Mouse (Mus musculus): Measurements from ENCODE around the gene Per2. TPM values are rescaled to one million over a fixed set of nuclear protein-coding genes. Genes with fewer than 3 reads are reported as not detected.

Per2 gene
- polyA plus RNA-seq, 1 experiment from 2014 or later: 4.6 TPM

DNA sequence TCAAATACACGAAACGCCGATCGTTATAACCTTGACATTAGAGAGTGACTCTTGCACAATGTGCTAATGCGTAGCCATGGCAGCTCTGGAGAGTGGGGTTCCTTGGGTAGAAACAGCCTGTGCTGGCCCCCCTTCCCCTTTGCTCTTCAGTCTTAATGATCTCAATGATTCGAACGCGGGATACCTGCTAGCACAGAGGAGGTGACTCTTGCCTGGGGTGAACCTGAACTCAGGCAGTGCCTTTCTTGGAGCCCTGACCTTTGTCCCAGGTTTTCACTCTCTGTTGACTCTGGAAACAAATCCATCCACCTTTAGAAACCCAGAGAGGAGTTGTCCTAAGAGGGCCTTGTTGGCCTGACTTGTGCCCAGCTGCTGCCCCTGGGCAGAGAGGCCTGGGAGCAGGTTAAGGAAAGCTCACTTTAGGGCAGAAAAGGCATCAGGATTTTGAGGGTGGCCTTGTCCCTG is 38.5 kb downstream of the Per2 start:
- WGBS: 91% methylated on average over 8 of the region's 8 CpGs
- Histone ChIP-seq H3K27ac (no peak overlapping the region), H3K4me1 (replicated peaks) (no peaks in the 10 kb centered on the region), H3K9ac (0 out of 2 replicates have a peak overlapping the region, but pooled peaks have one; percentile 9), H3K4me3 (no peak overlapping the region), H3K9me3 (no peaks in the 10 kb centered on the region), H3K36me3 (peaks cover 58% of the 10 kb centered on the region), H3K27me3 (no peaks in the 10 kb centered on the region), H3K4me2 (no peak overlapping the region)
- no peak for ATAC-seq (ENCODE audit: low FRiP score)

DNA sequence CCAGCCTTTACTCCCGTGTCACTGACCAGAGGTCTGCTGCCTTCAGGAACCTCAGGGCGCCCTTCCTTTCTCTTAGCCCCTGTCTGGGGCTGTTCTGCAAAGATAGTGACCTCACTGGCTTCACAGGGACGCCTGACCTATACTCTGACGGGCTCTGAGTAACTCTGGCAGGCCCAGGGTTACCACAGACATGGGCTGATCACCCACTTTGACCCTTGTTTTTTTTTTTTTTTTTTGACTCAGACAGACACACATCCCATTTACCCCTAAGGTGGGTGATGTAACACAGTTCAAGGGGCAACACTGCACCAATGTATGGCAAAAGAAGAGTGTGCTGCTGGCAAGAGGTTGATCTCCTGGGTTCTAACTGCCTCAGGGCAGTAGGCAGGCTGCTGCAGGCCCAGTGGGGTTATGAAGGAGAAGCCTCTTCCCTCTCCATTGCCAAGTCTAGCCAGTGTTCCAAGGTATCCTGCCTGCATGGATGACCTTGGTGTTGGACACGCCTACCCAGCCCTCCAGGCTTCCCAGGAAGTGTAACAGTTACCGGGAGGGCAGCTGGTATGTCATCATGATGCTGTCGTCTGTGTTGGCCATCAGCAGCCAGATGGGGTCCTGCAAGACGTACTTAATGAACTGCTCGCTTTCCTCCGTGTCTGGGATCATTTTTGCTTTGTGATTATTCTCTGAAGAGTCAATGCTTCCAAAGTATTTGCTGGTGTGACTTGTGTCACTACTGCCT is 39.1 kb downstream of the Per2 start:
- Histone ChIP-seq H3K27ac (no peak overlapping the region), H3K9ac (no peak overlapping the region), H3K36me3 (peaks cover 56% of the 10 kb centered on the region), H3K9me3 (no peaks in the 10 kb centered on the region), H3K4me1 (replicated peaks) (peaks cover 5% of the 10 kb centered on the region), H3K4me2 (no peak overlapping the region), H3K4me3 (no peak overlapping the region), H3K27me3 (no peaks in the 10 kb centered on the region)
- 60% methylated on average over 10 of the region's 10 CpGs for WGBS
- ATAC-seq (ENCODE audit: low FRiP score): no peak

DNA sequence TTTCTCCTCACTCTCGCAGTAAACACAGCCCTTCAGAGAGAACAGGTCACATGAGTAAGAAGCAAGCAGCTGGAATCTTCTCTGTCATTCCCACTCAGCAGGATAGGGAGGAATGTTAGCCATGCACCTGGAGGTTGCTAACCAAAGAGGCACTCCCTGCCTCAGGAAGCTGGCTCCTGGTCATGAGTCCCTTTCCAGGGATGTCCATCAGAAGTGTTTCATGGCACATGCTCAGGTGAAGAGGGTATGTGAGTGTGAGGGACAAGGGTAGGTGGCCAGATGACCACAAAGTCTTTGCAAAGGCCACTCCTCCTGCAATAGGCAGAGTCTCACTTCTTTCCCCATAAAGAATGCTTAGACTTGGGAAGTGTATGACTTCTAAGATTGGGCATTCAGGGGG is 41.1 kb downstream of the Per2 start:
- no peak overlapping the region for H3K4me3 ChIP-seq
- H3K9me3 ChIP-seq: no peaks in the 10 kb centered on the region
- H3K4me2 ChIP-seq: no peak overlapping the region
- WGBS: 70% methylated on average over 1 of the region's 1 CpGs
- no peak overlapping the region for H3K9ac ChIP-seq
- no peak for ATAC-seq (ENCODE audit: low FRiP score)
- H3K36me3 ChIP-seq: peaks cover 42% of the 10 kb centered on the region
- no peaks in the 10 kb centered on the region for H3K27me3 ChIP-seq
- H3K4me1 ChIP-seq (replicated peaks): peaks cover 21% of the 10 kb centered on the region
- no peak overlapping the region for H3K27ac ChIP-seq

DNA sequence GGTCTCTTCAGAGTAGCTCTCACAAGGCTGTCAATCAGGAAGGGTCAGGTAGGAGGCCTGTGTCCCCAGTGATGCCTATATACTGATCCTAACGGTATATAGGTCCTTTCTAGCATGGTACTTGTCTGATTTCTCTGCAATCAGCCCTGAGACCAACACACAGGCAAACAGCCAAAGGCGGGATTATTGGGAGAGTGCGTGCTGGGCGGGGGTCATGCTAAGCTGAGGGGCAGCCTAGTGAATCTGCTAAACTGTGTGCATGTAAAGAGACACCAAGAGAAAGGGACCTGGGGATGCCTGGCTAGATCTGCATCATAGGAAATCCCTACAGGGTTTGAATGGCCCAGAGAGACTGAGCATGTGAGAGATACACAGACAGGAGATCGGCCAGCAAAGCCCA is 43.8 kb downstream of the Per2 start:
- Histone ChIP-seq H3K27me3 (no peaks in the 10 kb centered on the region), H3K4me3 (no peak overlapping the region), H3K36me3 (peaks cover 35% of the 10 kb centered on the region), H3K4me2 (0 out of 2 replicates have a peak overlapping the region, but pooled peaks have one; percentile 95), H3K27ac (peak overlapping the region; percentile 96), H3K9me3 (no peaks in the 10 kb centered on the region), H3K4me1 (replicated peaks) (peaks cover 43% of the 10 kb centered on the region), H3K9ac (peak overlapping the region; percentile 92; the same call in 1 of the 2 replicates)
- WGBS: 58% methylated on average over 5 of the region's 5 CpGs
- ATAC-seq (ENCODE audit: low FRiP score): no peak

DNA sequence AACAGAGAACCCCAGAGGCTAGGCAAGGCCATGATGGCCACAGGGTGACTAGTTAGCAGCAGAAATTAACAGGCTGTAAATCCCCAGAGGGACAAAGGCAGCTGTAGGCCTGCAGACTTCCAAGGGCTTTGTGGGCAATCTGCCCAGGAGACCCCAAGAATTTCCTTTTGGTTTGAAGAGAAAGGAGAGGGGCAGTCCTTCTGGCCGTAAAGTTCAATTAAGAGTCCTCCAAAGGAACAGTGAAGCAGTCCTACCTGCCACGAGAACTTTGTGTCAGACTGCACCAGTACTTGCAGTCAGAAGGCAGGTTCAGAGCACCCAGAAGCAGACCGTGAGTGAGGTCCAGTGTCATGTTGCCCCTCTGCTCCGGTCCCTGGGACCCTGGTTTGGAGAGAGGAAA is 44.2 kb downstream of the Per2 start:
- H3K4me2 ChIP-seq: peak overlapping the region; percentile 95; the same call in 1 of the 2 replicates
- peaks cover 43% of the 10 kb centered on the region for H3K4me1 ChIP-seq (replicated peaks)
- H3K36me3 ChIP-seq: peaks cover 31% of the 10 kb centered on the region
- H3K9ac ChIP-seq: peak overlapping the region; percentile 92
- H3K27me3 ChIP-seq: no peaks in the 10 kb centered on the region
- 41% methylated on average over 4 of the region's 4 CpGs for WGBS
- H3K4me3 ChIP-seq: no peak overlapping the region
- no peaks in the 10 kb centered on the region for H3K9me3 ChIP-seq
- ATAC-seq (ENCODE audit: low FRiP score): no peak
- peak overlapping the region; percentile 96 for H3K27ac ChIP-seq

DNA sequence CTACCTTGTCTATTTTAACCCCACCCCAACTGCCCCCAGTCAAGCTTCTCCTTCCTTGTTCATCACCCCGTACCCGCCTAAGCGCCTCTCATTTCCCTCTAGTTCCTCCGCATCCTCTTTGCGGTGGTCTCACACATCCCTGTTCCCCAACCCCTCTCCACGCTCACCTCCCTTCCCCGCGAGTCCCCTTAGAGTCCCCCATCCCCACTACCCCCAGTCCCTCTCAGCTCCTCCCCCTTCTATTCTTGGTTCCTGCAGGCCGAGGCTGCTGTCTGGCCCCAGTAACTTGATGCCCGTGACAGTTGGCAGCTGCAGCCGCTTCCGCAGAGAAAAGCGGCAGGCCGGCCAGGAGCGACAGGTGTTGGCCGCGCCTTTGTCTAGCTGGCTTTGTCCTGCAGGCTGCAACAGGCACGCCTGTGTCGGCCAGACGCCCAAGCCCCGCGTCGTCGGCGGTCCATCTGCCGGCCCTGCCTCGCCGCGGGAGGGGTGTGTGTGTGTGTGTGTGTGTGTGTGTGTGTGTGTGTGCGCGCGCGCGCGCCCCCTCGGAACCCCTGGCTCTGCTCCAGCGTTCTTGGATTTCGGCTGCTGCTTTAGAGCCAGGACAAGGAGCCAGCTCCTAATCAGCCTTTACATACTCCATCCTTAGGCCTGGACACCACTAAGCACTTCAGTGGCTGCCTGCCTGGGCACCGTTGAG is 45.1 kb downstream of the Per2 start, which contains the start of gene Hes6:
TSS of gene Hes6 (minus strand) at position 141 of the 697 bp plus-strand sequence.
- WGBS: under 1% methylated on average over 36 of the region's 39 CpGs
- ATAC-seq (ENCODE audit: low FRiP score): peak; percentile 58
- Histone ChIP-seq H3K27me3 (no peaks in the 10 kb centered on the region), H3K9ac (peak within 1 kb of the TSS; percentile 92), H3K27ac (peak within 1 kb of the TSS; percentile 96), H3K4me3 (peak within 1 kb of the TSS; percentile 83), H3K9me3 (no peaks in the 10 kb centered on the region), H3K4me1 (replicated peaks) (peaks cover 43% of the 10 kb centered on the region), H3K36me3 (peaks cover 25% of the 10 kb centered on the region), H3K4me2 (peak within 1 kb of the TSS; percentile 95)

DNA sequence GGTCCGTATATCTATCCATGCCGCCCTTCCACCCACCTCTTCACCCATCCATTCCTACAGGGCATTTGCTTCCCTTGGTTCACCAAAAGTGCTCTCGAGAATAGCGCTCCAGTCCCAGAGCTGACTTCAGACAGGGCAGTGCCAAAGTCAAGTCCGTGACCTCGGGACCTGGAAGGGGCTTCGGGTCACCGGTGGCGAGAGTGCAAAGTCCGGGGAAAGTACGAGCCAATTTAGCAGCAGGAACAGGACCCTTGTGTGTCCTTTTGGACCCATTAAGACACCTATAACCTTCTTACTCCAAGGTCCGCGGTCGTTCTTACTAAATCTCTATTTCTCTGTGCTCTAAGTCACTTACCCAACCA is 45.6 kb downstream of the Per2 start:
- no peak for ATAC-seq (ENCODE audit: low FRiP score)
- Histone ChIP-seq H3K9ac (peak overlapping the region; percentile 92), H3K27me3 (no peaks in the 10 kb centered on the region), H3K36me3 (peaks cover 22% of the 10 kb centered on the region), H3K4me1 (replicated peaks) (peaks cover 43% of the 10 kb centered on the region), H3K4me3 (peak overlapping the region; percentile 83), H3K27ac (peak overlapping the region; percentile 96), H3K4me2 (peak overlapping the region; percentile 95), H3K9me3 (no peaks in the 10 kb centered on the region)
- 0% methylated on average over 14 of the region's 14 CpGs for WGBS

DNA sequence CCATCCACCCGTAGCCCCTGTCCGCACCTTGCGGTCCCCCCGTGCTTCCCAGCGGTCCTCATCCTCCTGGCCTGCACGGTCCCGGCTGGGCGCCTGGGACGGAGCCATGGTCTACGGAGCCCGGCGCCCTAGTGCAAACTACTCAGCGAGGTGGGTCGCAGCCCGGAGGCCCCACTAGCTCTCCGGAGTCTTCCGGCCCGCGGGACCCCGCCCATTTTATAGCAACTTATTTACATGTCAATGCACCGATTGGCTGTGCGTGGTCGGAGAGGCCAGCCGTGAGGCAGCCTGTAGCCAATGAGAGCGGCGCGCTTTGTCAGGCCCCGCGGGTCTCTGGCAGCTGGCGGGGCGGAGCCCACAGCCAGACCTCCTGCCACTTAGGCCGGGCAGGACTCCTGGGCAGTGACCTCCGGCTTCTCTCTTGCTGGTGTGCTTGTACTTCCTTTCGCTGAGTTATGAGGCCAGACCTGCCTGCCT is 46.1 kb downstream of the Per2 start:
- Histone ChIP-seq H3K4me1 (replicated peaks) (peaks cover 43% of the 10 kb centered on the region), H3K27ac (peak overlapping the region; percentile 96), H3K9ac (peak overlapping the region; percentile 92), H3K27me3 (no peaks in the 10 kb centered on the region), H3K4me3 (peak overlapping the region; percentile 83), H3K4me2 (peak overlapping the region; percentile 95), H3K36me3 (peaks cover 18% of the 10 kb centered on the region), H3K9me3 (no peaks in the 10 kb centered on the region)
- peak; percentile 92 for ATAC-seq (ENCODE audit: low FRiP score)
- under 1% methylated on average over 34 of the region's 34 CpGs for WGBS

DNA sequence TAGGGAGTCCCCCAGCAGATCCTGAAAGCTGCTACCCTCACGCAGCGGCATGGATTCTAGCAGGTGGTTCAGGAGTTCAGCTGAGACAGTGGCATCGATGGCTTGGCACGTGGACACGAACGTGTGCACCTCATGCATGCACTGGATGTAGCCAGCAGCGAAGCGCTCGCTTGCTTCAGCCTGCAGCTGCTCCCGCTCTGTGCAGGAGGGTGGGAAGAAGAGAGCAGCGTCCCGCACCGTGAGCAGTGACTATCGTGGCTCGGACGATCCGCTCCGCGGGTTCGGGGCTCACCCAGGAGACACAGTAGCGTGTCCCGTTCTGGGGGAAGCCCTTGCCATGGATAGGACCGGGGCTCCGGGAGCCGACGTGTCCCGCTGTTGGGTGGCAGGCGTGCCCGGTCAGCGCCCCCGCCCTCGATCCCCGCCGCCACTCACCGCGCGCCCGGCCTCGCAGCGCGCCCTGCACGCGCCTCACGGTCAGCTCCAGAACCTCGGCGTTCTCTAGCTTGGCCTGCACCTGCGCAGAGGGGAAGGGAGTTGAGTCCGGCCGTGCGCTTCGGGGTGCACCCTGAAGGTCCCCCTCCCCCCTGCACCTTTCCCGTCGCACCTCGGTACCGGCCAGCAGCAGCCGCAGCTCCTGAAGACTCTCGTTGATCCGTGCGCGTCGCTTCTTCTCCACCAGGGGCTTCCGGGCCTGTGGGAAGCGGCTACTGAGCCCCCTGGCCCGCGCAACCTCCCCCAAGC is 46.7 kb downstream of the Per2 start:
- WGBS: 2% methylated on average over 57 of the region's 65 CpGs
- peaks cover 43% of the 10 kb centered on the region for H3K4me1 ChIP-seq (replicated peaks)
- H3K4me3 ChIP-seq: peak overlapping the region; percentile 83
- H3K36me3 ChIP-seq: peaks cover 11% of the 10 kb centered on the region; the same call in 1 of the 2 replicates
- H3K4me2 ChIP-seq: peak overlapping the region; percentile 95
- no peaks in the 10 kb centered on the region for H3K9me3 ChIP-seq
- H3K9ac ChIP-seq: peak overlapping the region; percentile 92
- H3K27me3 ChIP-seq: no peaks in the 10 kb centered on the region
- H3K27ac ChIP-seq: peak overlapping the region; percentile 96
- ATAC-seq (ENCODE audit: low FRiP score): peak; percentile 51

DNA sequence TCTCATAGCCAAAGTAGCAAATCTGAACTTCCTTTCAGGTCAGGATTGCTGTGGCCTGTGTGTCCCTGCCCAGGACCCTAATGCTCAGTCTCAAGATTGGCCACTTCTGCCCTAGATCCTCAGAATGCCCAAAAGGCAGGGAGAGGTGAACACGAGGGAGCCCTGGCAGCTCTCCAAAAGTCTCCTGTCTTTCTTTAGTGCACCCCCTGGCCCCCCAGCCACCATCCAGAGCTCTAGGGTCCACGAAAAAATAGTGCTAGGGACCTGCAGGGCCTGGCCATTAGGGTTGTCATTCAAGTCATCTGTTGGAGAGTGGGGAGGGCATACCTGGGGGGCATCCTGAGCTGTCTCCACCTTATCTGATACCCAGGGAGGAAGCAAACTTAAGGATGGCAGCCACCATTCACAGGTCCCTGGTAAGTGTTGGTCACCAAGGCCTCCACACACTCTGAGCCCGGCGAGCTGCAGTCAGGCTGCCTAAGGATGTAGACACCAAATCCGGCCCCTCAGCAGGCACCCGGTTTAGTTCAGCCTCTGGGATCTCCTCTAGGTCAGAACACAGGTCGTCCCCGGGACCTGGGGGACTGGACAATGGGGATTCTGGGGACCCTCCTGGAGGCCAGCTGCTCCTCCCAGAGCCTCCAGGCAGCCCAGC is 47.4 kb downstream of the Per2 start:
- H3K9me3 ChIP-seq: no peaks in the 10 kb centered on the region
- no peak for ATAC-seq (ENCODE audit: low FRiP score)
- 53% methylated on average over 8 of the region's 8 CpGs for WGBS
- H3K27me3 ChIP-seq: no peaks in the 10 kb centered on the region
- peak overlapping the region; percentile 92 for H3K9ac ChIP-seq
- peak overlapping the region; percentile 95 for H3K4me2 ChIP-seq
- no peak overlapping the region for H3K27ac ChIP-seq
- H3K36me3 ChIP-seq: peaks cover 4% of the 10 kb centered on the region; the same call in 1 of the 2 replicates
- peak overlapping the region; percentile 83 for H3K4me3 ChIP-seq
- H3K4me1 ChIP-seq (replicated peaks): peaks cover 43% of the 10 kb centered on the region

DNA sequence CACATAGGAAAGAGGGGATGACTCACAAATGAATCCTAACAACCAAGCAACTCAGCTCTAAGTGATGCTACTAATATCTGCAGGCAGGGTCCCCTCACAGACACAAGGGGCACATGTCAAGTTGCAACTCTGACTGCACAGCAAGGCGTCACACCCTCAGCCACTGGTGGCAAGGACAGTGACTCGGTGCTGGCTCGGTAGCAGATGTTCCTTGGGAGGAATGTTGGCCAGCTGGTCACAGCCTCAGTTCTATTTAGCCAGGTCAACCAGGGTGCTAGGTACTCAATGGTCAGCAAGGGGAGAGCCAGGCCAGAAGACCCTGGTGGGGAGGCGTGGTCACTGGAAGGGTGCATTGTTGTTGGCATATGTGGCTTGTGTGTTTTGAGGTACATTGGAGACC is 51.3 kb downstream of the Per2 start:
- H3K27me3 ChIP-seq: 0 out of 2 replicates have a peak, but pooled peaks cover 7% of the 10 kb centered on the region
- H3K9me3 ChIP-seq: no peaks in the 10 kb centered on the region
- 85% methylated on average over 4 of the region's 4 CpGs for WGBS
- H3K4me1 ChIP-seq (replicated peaks): peaks cover 21% of the 10 kb centered on the region
- H3K4me3 ChIP-seq: no peak overlapping the region
- H3K27ac ChIP-seq: no peak overlapping the region
- H3K4me2 ChIP-seq: no peak overlapping the region
- no peak for ATAC-seq (ENCODE audit: low FRiP score)
- H3K9ac ChIP-seq: no peak overlapping the region
- H3K36me3 ChIP-seq: 0 out of 2 replicates have a peak, but pooled peaks cover 4% of the 10 kb centered on the region
